Mouse (Mus musculus) stomach, embryonic 15.5 days (tissue): ENCODE results near the gene Gm1993. TPM values are rescaled to one million over a fixed set of nuclear protein-coding genes. Genes with fewer than 3 reads are reported as not detected.
"Not testable (repeated sequence)": the region's sequence is repeated elsewhere in the genome, so short reads cannot be mapped to it uniquely, and the experiment has no call there.

Experiments used
- ATAC-seq: fragments of 200-750 bp; cut with Nextera tagmentation; 2 replicates; pipeline ENCODE4 v1.8.0; 2017; ENCODE audit warnings: low read depth, moderate number of reproducible peaks, moderate TSS enrichment; ENCODE audit not compliant: insufficient read depth, low FRiP score
- H3K27ac ChIP-seq: fragments of 300-500 bp; sonication (generic); 2 replicates; pipeline ENCODE4 v1.5.1; 2015; ENCODE audit warnings: mild to moderate bottlenecking, inconsistent platforms
- H3K27me3 ChIP-seq: fragments of 300-500 bp; sonication (generic); replicated peaks from 2 replicates; pipeline ENCODE4 v1.6.1; 2015; ENCODE audit warnings: inconsistent platforms
- H3K36me3 ChIP-seq: fragments of 300-500 bp; sonication (generic); 2 replicates; pipeline ENCODE4 v1.6.1; 2015; ENCODE audit warnings: inconsistent platforms
- H3K4me1 ChIP-seq: fragments of 300-500 bp; sonication (generic); 2 replicates; pipeline ENCODE4 v1.6.1; 2015; ENCODE audit warnings: inconsistent platforms
- H3K4me2 ChIP-seq: fragments of 300-500 bp; sonication (generic); 2 replicates; pipeline ENCODE4 v1.6.1; 2015; ENCODE audit warnings: mild to moderate bottlenecking, inconsistent platforms
- H3K4me3 ChIP-seq: fragments of 300-500 bp; sonication (generic); replicated peaks from 2 replicates; pipeline ENCODE4 v1.5.1; 2015; ENCODE audit warnings: inconsistent platforms
- H3K9ac ChIP-seq: fragments of 300-500 bp; sonication (generic); 2 replicates; pipeline ENCODE4 v1.6.1; 2015; ENCODE audit warnings: inconsistent platforms
- H3K9me3 ChIP-seq: fragments of 300-500 bp; sonication (generic); 2 replicates; pipeline ENCODE4 v1.6.1; 2016; ENCODE audit warnings: inconsistent platforms
- WGBS: fragments of 180-500 bp; shearing (Covaris S2); methylation state at CpG from one replicate; pipeline ENCODE4 v1.1.7; 2015; 5-methylcytosine and 5-hydroxymethylcytosine counted together
- polyA plus RNA-seq: library from polyadenylated mRNA; unstranded; fragments of >200 nt; fragmentation: Nextera tagmentation; extraction: Ambion mirVana; gene quantifications from 2 replicates; pipeline ENCODE4 v1.2.1, GENCODE M21; 2015

Gene Gm1993
- not detected in 2 replicates for polyA plus RNA-seq

DNA sequence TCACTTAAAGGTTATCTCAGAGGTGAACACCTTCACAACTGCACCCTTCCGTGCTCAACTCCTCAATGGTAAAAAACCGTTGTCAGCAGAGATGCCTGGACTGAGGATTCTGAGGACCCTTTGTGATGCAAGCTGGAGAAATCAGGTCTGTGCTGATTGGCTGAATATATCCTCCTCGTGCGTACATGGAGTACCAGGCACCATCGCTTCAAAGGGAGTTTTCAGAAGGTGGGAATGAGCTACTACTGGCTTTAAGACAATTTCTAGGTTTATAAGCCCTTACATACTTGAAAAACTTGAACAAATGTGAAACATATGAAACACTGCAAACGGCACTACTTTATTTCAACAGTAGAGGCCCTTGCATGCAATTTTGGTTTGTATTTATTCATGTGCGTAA lies at the start of gene Gm1993:
Gene Gm1993 (minus strand): TSS at position 101 of the 400 bp plus-strand sequence.
- H3K9ac ChIP-seq, H3K4me3 ChIP-seq, H3K4me1 ChIP-seq, H3K9me3 ChIP-seq, H3K36me3 ChIP-seq, ATAC-seq, H3K4me2 ChIP-seq, H3K27me3 ChIP-seq, H3K27ac ChIP-seq: not testable (repeated sequence)
- 89% methylated on average over 7 of the region's 7 CpGs for WGBS
